Mouse (Mus musculus) thymus, adult 2 months (tissue): ENCODE measurements around the gene Map3k7.

Experiments used
- CTCF ChIP-seq: fragments of 200-500 bp; IDR thresholded peaks from 2 replicates; pipeline ENCODE4 v1.5.1; 2012; ENCODE audit warnings: mild to moderate bottlenecking, control low read depth, low read length, moderate library complexity, borderline replicate concordance; ENCODE audit not compliant: control insufficient read depth, poor library complexity, insufficient read depth; ENCODE audit errors: extremely low read depth
- POLR2A ChIP-seq: fragments of 200-500 bp; IDR thresholded peaks from 2 replicates; pipeline ENCODE4 v1.6.1; 2012; ENCODE audit warnings: mild to moderate bottlenecking, low read length, control low read depth, moderate library complexity; ENCODE audit not compliant: control insufficient read depth, poor library complexity, insufficient read depth; ENCODE audit errors: extremely low read depth

- no peak for TF ChIP-seq CTCF
- no peak for TF ChIP-seq POLR2A
Measured at GRCm38 (mm10) chr4:31933171-31933570, 30.7 kb upstream of the Map3k7 start.
